Mouse (Mus musculus) lung, postnatal 14 days (tissue): ENCODE data around the gene BC053393.
A peak's percentile ranks its signal among the peaks of the same experiment; 100 is the strongest.
"Not testable (repeated sequence)": the region's sequence is repeated elsewhere in the genome, so short reads cannot be mapped to it uniquely, and the experiment has no call there.

ENCODE experiments used
- DNase-seq: peaks from one replicate; pipeline ENCODE4 v3.0.0; 2021

The BC053393 gene

GRCm38 (mm10) chr11:46571327-46571726, at the start of gene BC053393:
BC053393 (plus strand) TSS chr11:46571536.
- no peak for DNase-seq

- DNase-seq = no peak
Observed at GRCm38 (mm10) chr11:46522719-46523118, 48.6 kb upstream of the BC053393 start.

- DNase-seq = no peak
Observed at GRCm38 (mm10) chr11:46523912-46524311, 47.4 kb upstream of the BC053393 start, which contains the start of gene Gm12169. Gm12169 (plus strand) TSS chr11:46524212.

- DNase-seq = no peak
Observed at GRCm38 (mm10) chr11:46530149-46530548, 41.2 kb upstream of the BC053393 start.

- no peak for DNase-seq
Observed at GRCm38 (mm10) chr11:46536978-46537377, 34.4 kb upstream of the BC053393 start.

- no peak for DNase-seq
Observed at GRCm38 (mm10) chr11:46543530-46543929, 27.8 kb upstream of the BC053393 start.

- DNase-seq = no peak
Observed at GRCm38 (mm10) chr11:46549721-46550120, 21.6 kb upstream of the BC053393 start.

GRCm38 (mm10) chr11:46552741-46553140, 18.6 kb upstream of the BC053393 start:
- DNase-seq = no peak

- DNase-seq = no peak
Observed at GRCm38 (mm10) chr11:46561096-46561495, 10.2 kb upstream of the BC053393 start.

GRCm38 (mm10) chr11:46564671-46565070, 6.7 kb upstream of the BC053393 start:
- DNase-seq = peak; percentile 28

GRCm38 (mm10) chr11:46565967-46566366, 5.4 kb upstream of the BC053393 start:
- no peak for DNase-seq

- DNase-seq = no peak
Observed at GRCm38 (mm10) chr11:46569107-46569506, 2.2 kb upstream of the BC053393 start.

GRCm38 (mm10) chr11:46578771-46579281, 7.5 kb downstream of the BC053393 start:
- DNase-seq = no peak

GRCm38 (mm10) chr11:46580428-46580827, 9.1 kb downstream of the BC053393 start:
- DNase-seq = no peak

- no peak for DNase-seq
Observed at GRCm38 (mm10) chr11:46582741-46583140, 11.4 kb downstream of the BC053393 start.

GRCm38 (mm10) chr11:46592416-46592815, 21.1 kb downstream of the BC053393 start:
- DNase-seq = no peak

GRCm38 (mm10) chr11:46619929-46620328, 48.6 kb downstream of the BC053393 start:
- DNase-seq = no peak

- no peak for DNase-seq
Observed at GRCm38 (mm10) chr11:46620414-46621168, 49.3 kb downstream of the BC053393 start.

- no peak for DNase-seq
Observed at GRCm38 (mm10) chr11:46629211-46629795, 58.0 kb downstream of the BC053393 start, which contains the start of gene Dppa1. Dppa1 (minus strand) TSS chr11:46629261.

- peak; percentile 32 for DNase-seq
Observed at GRCm38 (mm10) chr11:46631635-46632034, 60.3 kb downstream of the BC053393 start.

- DNase-seq = not testable (repeated sequence)
Observed at GRCm38 (mm10) chr11:46635516-46635915, 64.2 kb downstream of the BC053393 start.

- no peak for DNase-seq
Observed at GRCm38 (mm10) chr11:46636568-46636967, 65.2 kb downstream of the BC053393 start.
